Mouse (Mus musculus) CH12F3 (cell line): Measurements from ENCODE around the gene Ddx52.

ENCODE experiments used
- in situ Hi-C: fragments of 300-500 bp; cut with MboI; formaldehyde crosslinking; loops from 2 replicates; pipeline ENCODE4 v1.14.3; 2020; ENCODE audit warnings: low sequenced_read_pairs

The Ddx52 gene

GRCm38 (mm10) chr11:83941950-83942840 is at the start of gene Ddx52:
Gene Ddx52, plus strand, starts transcription at chr11:83942062.
- in situ Hi-C loops = no loop called here

- in situ Hi-C loops = no loop called here
Observed at GRCm38 (mm10) chr11:83893325-83893724, 48.5 kb upstream of the Ddx52 start.

- in situ Hi-C loops = no loop called here
Observed at GRCm38 (mm10) chr11:83896430-83897410, 45.1 kb upstream of the Ddx52 start.

GRCm38 (mm10) chr11:83897569-83897968 is 44.3 kb upstream of the Ddx52 start:
- in situ Hi-C loops = no loop called here

- in situ Hi-C loops = no loop called here
Observed at GRCm38 (mm10) chr11:83902812-83903211, 39.0 kb upstream of the Ddx52 start.

GRCm38 (mm10) chr11:83905756-83906155 is 36.1 kb upstream of the Ddx52 start:
- in situ Hi-C loops = no loop called here

GRCm38 (mm10) chr11:83908376-83908775 is 33.5 kb upstream of the Ddx52 start:
- in situ Hi-C loops = no loop called here

GRCm38 (mm10) chr11:83913824-83914311 is 28.0 kb upstream of the Ddx52 start:
- in situ Hi-C loops = no loop called here

GRCm38 (mm10) chr11:83914501-83914900 is 27.4 kb upstream of the Ddx52 start:
- in situ Hi-C loops = no loop called here

GRCm38 (mm10) chr11:83922600-83922999 is 19.3 kb upstream of the Ddx52 start:
- in situ Hi-C loops = no loop called here

- in situ Hi-C loops = no loop called here
Observed at GRCm38 (mm10) chr11:83927097-83927496, 14.8 kb upstream of the Ddx52 start.

GRCm38 (mm10) chr11:83932506-83933106 is 9.3 kb upstream of the Ddx52 start:
- in situ Hi-C loops = loop anchor here (10.0 kb wide), 1 partner anchor 128 kb away; no protein-coding TSS in a partner anchor

GRCm38 (mm10) chr11:83933376-83933775 is 8.5 kb upstream of the Ddx52 start:
- in situ Hi-C loops = loop anchor here (10.0 kb wide), 1 partner anchor 129 kb away; no protein-coding TSS in a partner anchor

- in situ Hi-C loops = loop anchor here (10.0 kb wide), 1 partner anchor 131 kb away; no protein-coding TSS in a partner anchor
Observed at GRCm38 (mm10) chr11:83935986-83936665, 5.7 kb upstream of the Ddx52 start.

- in situ Hi-C loops = loop anchor here (10.0 kb wide), 1 partner anchor 134 kb away; no protein-coding TSS in a partner anchor
Observed at GRCm38 (mm10) chr11:83938556-83938955, 3.3 kb upstream of the Ddx52 start.

GRCm38 (mm10) chr11:83956822-83957221 is 15.0 kb downstream of the Ddx52 start:
- in situ Hi-C loops = no loop called here

GRCm38 (mm10) chr11:83961983-83962382 is 20.1 kb downstream of the Ddx52 start:
- in situ Hi-C loops = no loop called here

GRCm38 (mm10) chr11:83963991-83964921 is 22.4 kb downstream of the Ddx52 start, which contains the start of gene Synrg:
Gene Synrg, plus strand, starts transcription at chr11:83964428.
- in situ Hi-C loops = no loop called here
